Mouse (Mus musculus): ENCODE data around the gene BC005624.

Gene BC005624

GRCm38 (mm10) chr2:30928893-30929482 is 53.0 kb downstream of the BC005624 start:
- DNase-seq (ENCODE audit: low read depth, low spot score), result no peak

GRCm38 (mm10) chr2:30927844-30928628 is 54.0 kb downstream of the BC005624 start:
- peak; percentile 81 for DNase-seq (ENCODE audit: low read depth, low spot score)

GRCm38 (mm10) chr2:30927151-30927781 is 54.7 kb downstream of the BC005624 start:
- DNase-seq (ENCODE audit: low read depth, low spot score), result no peak

GRCm38 (mm10) chr2:30926381-30926780 is 55.6 kb downstream of the BC005624 start:
- no peak for DNase-seq (ENCODE audit: low read depth, low spot score)

- no peak for DNase-seq (ENCODE audit: low read depth, low spot score)
Measured at GRCm38 (mm10) chr2:30925181-30925580, 56.8 kb downstream of the BC005624 start.

GRCm38 (mm10) chr2:30923099-30923498 is 58.9 kb downstream of the BC005624 start:
- DNase-seq (ENCODE audit: low read depth, low spot score), result no peak

Measured in forelimb bud, embryonic 11.5 days (tissue).